Mouse (Mus musculus) adrenal gland (tissue): ENCODE measurements around the gene Tmem237.

Experiments
- intact Hi-C: fragments of 180-260 bp; cut with DNase I; formaldehyde crosslinking; loops from one replicate; pipeline ENCODE4 v1.15.1; 2025
- long read RNA-seq, 2 experiments: library from polyadenylated mRNA; unstranded; transcript quantifications; one replicate each; pipeline ENCODE4 v2.0.0; 2020; ENCODE audit warnings: borderline replicate concordance in 1 of 2; ENCODE audit not compliant: insufficient replicate concordance in 1 of 2

The Tmem237 gene
- long read RNA-seq, experiment 1, partial matches to known transcripts: 0 of 1 reads
- long read RNA-seq, experiment 1, other reads (novel, unspliced or antisense): 1 of 1 reads
- long read RNA-seq, experiment 2, partial matches to known transcripts: 1 of 4 reads
- long read RNA-seq, experiment 2, other reads (novel, unspliced or antisense): 3 of 4 reads

DNA sequence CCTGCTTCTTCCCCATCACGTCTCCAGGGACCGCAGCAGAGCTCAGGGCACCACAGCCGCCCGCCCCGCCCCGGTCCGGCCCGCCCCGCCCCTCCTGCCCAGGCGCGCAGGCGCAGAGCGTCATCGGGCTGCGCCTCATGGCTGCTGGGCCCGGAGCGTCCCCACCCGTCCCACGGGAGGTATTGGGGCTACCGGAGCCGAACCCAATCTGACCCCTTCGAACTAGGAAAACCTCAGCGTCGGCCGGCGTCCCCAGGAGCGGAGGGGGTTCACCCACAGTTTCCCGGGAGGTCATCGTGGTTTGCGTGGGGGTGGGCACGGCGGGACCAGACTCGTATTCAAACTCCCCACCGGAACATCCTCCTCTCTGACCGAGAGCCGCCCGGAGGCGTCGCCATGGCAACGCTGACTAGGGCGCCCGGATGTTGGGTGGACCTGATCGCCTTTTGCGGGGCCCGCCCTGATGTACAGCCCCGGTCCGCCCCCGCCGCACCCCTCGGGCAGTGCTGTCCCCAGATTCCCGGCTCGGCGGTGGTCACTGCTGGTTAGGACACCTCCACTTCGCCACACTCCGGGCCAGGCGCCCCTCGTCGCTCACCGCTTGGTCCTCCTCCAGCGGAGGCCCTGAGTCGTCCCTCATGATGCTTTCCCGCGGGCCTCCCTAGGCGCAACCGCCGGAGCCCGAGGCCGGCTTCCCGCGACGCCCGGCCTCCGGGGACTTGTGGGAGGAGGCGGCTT is at the start of gene Tmem237:
Gene Tmem237, minus strand, starts transcription at position 689 of the 738 bp plus-strand sequence.
- intact Hi-C loops: no loop called here

DNA sequence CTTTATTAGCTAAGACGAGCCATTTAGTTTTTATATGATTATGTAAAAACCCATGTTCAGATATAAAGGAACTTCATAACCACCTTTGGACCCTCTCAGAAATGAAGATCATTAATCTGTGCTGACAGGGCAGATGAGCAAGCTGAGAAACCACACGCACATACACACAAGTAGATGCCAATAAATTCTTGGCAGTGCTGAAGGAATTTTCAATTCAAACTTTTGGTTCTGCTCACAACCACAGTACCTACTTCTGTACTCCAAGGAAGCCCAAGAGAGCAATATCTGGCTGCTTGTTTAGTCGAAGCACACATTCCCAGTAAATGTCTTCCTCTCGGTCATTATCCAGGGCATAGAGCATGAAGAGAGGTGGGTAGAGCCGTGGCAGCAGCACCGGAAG is 49.4 kb upstream of the Tmem237 start:
- intact Hi-C loops: no loop called here

DNA sequence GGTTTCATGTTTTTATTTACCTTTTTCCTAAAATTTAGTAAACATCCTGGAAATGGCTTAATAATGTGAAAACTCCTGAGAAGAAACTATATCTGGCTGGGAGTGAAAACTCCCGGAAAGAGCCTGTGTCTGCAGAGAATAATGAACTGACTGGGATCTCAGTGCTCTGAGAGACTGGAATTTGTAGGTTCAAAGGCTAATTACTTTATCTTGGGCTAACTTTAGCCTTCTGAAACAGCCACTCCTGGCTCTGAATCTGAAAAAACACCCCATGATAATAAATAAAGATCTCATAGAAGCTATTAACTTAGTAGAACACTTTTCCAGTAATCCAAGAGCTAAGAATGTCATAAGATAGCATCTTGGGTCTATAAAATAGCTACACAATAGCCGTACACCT is 48.3 kb upstream of the Tmem237 start:
- intact Hi-C loops: no loop called here

DNA sequence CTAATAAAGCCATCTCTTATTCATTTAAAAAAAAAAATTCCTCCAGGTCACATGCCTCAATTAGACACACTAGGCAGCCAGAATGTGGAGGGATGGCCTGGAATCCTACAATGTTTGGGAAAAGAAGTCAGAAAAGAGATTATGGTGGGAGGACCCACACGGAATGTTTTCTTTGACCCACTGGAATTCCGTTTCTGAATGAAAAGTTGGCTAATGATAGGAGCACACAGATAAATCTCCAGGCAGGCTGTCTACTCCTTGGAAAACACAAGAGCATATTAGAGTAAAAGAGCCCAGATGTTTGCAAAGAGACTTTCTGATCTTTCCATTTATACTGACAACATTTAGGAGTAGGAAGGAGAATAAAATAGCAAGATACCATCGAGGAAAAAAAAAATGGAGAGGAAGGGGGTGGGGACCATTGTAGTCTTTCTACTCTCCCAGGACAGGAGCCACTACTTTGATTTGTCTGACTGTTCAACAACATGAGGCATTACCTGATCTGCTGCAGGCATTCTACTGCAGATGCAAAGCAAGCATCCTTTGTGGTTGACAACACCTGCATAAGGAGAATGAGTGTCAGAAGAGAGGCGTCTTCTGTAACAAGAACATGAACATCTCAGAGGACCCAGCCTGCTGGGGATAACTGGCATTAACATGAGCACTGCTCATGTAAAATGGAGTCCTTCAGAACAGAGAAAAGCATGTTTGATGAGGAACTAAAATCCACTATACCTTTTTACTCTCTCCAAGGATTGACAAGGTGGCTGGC is 47.6 kb upstream of the Tmem237 start:
- intact Hi-C loops: no loop called here

DNA sequence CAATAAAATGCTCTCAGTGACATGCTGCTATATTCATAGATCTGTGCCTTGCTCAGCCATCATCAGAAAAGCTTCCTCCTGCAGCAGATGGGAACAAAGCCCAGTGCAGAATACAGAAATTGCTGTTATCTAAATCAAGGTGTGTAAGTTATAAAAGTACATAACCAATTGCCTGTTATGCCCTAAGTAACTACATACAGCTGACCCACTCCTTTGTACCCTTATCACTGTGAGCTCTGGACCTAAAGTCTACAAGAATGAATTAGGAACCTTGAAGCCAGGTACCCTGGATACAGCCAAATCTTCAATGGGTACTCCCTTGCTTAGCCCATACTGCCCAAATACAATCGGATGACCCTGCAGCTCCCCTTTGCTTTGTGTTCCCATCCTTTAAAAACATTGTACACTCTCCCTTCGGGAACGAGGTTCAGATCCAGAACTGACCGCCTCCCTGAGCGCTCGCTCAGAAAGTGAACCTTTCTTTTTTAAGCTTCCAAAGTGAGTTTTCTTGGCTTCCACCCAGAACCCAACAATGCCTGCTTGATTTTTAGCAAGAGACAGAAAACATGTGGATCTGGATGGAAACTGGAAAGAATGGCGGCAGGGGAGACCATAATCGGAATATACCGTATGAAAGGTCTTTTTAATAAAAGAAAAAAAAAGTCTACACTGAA is 46.2 kb upstream of the Tmem237 start:
- intact Hi-C loops: no loop called here

- intact Hi-C loops: no loop called here
These were observed 43.7 kb upstream of the Tmem237 start for GRCm38 (mm10) chr1:59163918-59164317.

- intact Hi-C loops: no loop called here
These were observed 42.8 kb upstream of the Tmem237 start, which contains the start of gene Mpp4 for GRCm38 (mm10) chr1:59163030-59163461. Gene Mpp4, minus strand, starts transcription at chr1:59163389.

DNA sequence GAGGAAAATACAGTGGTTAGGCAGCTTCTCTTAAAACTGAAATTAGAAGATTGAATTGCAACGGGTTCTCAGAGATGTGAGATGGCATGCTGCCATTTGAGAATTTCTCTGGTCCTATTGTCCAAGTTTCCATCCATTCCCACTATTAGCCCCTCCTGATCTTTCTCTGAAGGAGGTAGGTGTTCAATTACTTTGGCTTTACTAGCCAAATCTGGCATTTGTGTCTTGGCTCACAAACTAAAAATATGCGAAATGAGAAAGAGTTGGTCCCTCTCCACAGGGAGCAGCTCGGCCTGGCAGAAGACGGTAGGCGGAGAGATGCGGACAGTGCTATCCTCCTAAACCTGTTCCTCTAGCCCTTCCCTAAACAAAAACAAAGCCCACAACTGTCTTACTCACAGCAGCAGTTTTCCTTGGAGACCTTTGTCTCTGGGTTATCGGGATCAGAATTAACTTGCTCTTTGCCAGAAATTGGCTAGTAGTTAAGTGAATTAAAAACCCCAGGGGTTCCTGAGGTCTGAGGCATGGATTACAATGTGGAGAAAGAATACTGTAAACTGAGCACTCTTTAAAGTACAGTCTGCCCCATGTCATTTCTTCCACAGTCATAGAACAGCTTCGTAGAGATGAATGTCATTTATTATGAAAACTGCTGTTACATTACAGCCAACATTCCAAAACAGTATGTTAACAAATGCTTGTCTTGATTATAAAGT is 42.3 kb upstream of the Tmem237 start:
- intact Hi-C loops: no loop called here

GRCm38 (mm10) chr1:59161396-59161795 is 41.2 kb upstream of the Tmem237 start:
- intact Hi-C loops: no loop called here

DNA sequence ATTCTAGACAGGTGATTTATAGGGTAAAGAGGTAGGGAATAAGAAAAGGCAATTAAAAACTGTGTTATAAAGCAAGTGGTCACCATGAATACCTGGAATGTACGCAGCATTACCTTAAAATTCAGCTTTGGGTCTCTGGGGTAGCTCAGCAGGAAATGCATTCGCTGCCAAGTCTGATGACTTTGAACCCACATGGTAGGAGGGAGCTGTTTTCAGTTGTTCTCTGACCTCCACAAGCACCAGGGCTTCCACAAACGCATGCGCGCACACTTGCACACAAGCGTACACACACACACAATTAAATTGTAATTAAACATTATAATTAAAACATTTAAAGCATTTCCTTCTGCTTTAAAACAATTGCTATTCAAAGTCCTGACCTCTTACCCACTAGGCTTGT is 40.7 kb upstream of the Tmem237 start:
- intact Hi-C loops: no loop called here

- intact Hi-C loops: no loop called here
These were observed 38.9 kb upstream of the Tmem237 start for GRCm38 (mm10) chr1:59159136-59159535.

- intact Hi-C loops: no loop called here
These were observed 38.3 kb upstream of the Tmem237 start for GRCm38 (mm10) chr1:59158498-59158897.

- intact Hi-C loops: no loop called here
These were observed 37.6 kb upstream of the Tmem237 start for GRCm38 (mm10) chr1:59157846-59158245.

DNA sequence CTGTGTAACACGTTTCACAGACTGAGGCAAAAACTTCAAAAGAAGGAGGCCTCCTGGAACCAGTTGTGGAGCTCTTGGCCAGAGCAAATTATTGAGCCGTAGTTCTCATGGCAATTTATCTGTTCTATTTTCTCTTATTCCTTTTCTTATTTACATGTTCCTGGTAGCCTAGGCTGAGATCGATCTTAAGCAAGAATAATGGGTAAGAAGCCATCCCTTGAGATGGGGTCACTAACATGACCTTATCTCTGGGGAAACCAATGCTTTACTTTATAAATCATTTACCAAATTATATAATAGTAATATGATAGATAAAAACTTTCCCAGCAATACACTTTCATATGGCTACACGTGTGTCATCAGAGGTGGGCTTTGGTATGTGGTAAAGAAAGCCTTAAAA is 32.1 kb upstream of the Tmem237 start:
- intact Hi-C loops: no loop called here

- intact Hi-C loops: no loop called here
These were observed 30.3 kb upstream of the Tmem237 start for GRCm38 (mm10) chr1:59150542-59150941.

DNA sequence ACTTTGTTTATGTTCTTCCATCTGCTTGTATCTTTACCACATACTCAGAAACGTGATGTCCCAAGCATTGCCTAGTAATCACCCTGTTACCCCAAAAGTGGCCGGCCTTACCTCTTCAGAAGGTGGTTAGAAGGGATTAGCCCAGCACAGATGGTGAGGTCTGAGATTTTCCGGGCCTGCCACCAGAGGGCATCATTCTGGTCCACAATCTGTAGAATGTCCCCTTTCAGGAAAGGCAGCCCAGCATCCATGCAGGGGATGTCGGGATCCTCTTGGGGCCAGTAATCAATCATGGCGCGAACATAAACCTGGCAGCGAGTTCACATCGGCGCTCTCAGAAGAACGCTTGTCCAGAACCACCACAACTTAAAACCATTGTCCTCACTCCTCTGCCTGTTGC is 24.3 kb upstream of the Tmem237 start:
- intact Hi-C loops: loop anchor here (5.0 kb wide), 4 partner anchors 77 to 367 kb away; partner anchors contain the start of gene Als2

DNA sequence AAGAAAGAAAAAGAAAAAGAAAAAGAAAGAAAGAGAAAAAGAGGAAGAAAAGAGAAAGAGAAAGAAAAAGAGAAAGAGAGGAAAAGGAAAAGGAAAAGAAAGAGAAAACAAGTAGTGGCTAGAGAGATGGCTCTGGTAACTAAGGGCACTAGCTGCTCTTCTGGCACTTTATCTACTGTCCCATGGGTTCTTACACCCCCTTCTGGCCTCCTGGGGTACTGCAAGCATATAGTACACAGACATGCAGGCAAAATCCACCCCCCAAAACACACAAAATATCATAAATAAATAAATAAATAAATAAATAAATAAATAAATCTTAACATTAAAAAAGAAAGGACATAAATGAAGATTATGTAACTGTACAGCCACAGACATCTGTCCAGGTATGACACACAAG is 22.6 kb upstream of the Tmem237 start:
- intact Hi-C loops: loop anchor here (5.0 kb wide), 4 partner anchors 76 to 366 kb away; partner anchors contain the start of gene Als2

DNA sequence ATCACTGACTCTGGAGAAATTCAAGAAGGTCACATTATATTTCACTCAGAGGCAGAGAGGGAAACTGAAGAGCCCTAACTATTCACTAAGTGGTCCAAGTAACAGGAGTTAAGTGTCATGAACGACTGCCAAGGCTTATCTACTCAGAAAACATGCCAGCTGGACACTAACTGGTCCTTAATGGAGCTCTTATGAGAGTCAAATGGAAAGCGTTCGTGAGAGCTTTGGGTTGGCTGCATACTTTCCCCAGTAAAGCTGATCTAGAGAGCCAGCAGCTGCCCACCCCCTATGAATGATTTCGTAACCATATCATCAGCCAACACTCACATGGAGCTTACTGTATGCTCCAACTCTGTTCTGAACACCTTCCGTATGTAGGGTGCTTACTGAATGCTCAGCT is 14.2 kb upstream of the Tmem237 start:
- intact Hi-C loops: no loop called here

DNA sequence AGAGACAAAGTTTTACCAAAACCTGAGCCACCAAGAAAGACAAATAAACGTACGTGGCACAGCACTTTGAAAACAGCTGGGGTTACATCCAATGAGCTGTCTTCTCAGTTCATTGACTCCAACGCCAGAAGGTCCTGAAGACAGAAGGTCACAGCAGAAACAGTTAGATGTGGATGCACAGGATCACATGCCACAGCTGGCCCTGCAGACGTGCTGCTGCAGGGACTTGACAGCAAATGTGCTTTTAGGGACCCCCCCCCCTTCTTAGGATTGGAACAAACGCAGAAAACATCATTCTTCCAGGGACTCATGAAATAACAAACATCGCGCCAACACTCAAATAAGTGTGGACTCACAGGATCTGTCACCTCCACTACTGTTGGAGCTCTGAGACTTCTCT is 8.7 kb upstream of the Tmem237 start:
- intact Hi-C loops: no loop called here

DNA sequence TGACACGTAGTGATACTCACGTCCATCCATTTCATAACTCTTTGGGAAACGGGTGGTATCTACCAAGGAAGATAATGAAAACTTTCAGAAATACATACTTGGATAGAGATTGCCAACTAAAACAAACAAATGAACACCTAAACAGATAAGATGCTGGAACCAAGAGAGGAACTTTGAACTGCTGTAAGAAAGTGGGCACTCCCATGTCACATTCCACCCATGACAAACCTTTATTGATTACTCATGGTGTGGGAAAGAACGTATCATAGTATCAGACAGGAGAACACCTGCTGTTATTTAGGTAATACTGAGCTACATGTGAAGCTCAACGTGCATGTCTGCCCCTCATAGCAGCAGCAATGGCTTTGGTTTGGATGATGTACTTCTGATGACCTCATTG is 5.3 kb upstream of the Tmem237 start:
- intact Hi-C loops: no loop called here

DNA sequence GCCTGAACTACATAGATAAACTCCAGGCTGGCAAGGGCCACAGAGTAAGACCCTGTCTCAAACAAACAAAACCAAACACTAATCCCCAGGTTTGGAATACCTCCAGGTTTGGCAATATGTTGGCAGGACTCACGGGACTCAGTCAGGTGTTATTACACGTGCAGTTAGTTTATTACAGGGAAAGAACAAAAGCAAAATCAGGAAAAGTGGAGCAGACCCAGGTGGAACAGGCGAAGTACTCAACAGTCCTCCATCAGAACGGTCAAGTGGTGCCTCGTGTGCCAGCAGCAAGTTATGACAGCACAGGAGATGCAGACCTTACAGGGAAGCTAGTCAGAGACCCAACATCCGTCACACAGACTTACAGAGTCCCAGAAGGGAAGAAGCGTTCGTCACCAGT is 9.7 kb downstream of the Tmem237 start:
- intact Hi-C loops: no loop called here
